Mouse (Mus musculus): ENCODE data around the gene Olfr444.

- no peak for TF ChIP-seq CTCF (IDR thresholded peaks at IDR 0.05; ENCODE audit: extremely low read depth, insufficient read length, insufficient replicate concordance, low read depth, low read length)
- no peak for TF ChIP-seq POLR2A (IDR thresholded peaks at IDR 0.05; ENCODE audit: low read depth, low read length)
These were observed 27.8 kb upstream of the Olfr444 start, which contains the start of gene Olfr446 for GRCm38 (mm10) chr6:42921077-42921476.

Data from small intestine, adult 2 months (tissue).